Mouse (Mus musculus): ENCODE results near the gene Foxk1.
A peak's percentile ranks its signal among the peaks of the same experiment; 100 is the strongest.

The Foxk1 gene

GRCm38 (mm10) chr5:142400981-142401640 lies at the start of gene Foxk1:
Gene Foxk1 (plus strand): TSS chr5:142401497.
- DNase-seq: peak; percentile 93

GRCm38 (mm10) chr5:142352336-142352892 lies 48.9 kb upstream of the Foxk1 start:
- no peak for DNase-seq

GRCm38 (mm10) chr5:142355144-142355543 lies 46.2 kb upstream of the Foxk1 start:
- no peak for DNase-seq

GRCm38 (mm10) chr5:142361166-142361565 lies 40.1 kb upstream of the Foxk1 start:
- DNase-seq: no peak

DNA sequence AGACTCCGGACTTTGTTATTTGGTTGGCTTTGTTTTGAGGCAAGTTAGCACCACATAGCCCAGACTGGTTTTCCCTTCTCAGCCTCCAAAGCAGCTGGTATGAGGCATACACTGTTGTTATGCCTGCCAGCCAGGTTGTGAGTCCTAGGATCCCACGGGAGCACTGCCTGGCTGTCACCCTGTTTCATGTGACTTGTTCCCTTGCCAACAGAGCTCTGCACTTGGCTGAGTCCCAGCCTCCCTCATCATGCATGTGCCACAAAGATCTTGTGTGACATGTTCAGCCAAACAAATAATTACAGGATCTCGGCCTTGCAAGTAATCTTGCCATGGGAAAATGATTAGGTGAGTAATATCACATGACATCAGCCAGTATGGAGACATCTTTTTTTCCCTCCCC lies 38.4 kb upstream of the Foxk1 start:
- no peak for DNase-seq

DNA sequence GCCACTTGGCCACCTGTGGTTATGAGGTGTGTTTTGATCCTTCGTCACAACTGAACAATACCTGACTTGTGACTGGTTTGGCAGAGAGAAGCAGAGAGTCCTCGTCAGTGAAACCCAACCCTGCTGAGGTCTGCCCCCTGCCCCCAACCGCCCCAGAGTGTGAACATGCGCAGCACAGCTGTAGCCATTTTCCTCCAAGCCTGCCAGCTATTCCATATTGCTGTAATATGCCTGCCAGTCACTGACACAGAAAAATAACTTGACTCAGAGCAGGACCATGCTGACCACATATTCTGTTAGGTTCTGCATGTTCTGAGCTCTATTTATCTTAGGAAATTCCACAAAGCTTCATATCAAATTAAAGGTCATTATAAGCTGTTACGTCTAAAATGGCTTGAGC lies 37.2 kb upstream of the Foxk1 start:
- DNase-seq: no peak

DNA sequence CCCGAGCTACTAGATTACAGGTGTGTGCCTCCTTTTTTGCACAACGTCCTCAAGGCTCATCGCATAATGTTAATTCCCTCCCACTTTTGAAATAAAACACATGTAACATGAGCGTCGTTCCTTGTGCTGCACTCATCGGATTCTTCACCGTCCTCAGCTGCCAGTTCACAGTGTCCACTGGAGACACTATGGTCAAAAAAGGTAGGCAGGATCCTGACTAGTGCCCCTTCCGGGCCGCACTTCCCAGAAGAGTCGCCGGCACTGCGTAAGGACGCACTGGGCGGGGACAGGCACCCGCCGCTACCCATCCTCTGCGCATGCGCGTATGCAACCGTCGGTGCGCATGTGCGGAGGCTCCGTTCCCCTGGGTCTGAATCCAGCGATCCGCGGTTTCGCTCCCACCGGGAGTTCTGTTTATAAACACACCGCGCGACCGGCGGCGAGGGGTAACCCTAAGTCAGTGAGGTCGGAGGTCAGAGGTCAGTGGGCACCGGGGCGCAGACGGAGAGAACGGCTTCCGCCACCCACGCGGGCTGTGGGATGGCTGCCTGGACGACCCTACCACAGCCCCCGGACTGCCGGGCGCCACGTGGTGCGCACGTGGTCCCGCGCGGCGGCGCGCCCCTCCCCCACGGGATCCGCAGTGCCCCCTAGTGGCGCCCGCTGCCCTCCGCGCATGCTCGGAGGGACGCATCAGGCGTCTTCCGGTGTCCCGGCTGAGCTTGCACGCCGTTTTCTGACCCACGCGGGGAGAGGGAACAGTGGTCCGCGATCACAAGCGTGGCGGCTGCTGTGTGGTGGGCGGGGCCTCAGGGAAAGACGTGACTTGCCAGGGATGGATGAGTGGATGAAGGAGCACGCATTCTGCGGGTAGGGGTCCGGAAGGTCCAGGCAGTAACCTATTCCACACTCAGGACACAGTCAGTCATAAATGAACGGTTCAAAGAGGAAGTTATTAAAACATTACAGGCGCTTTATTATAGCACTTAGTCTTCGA lies 33.9 kb upstream of the Foxk1 start:
- DNase-seq: peak; percentile 97

GRCm38 (mm10) chr5:142368122-142368521 lies 33.2 kb upstream of the Foxk1 start:
- no peak for DNase-seq

- no peak for DNase-seq
Measured at GRCm38 (mm10) chr5:142370406-142371171, 30.7 kb upstream of the Foxk1 start.

GRCm38 (mm10) chr5:142371172-142372155 lies 29.8 kb upstream of the Foxk1 start:
- DNase-seq: no peak

GRCm38 (mm10) chr5:142372207-142372606 lies 29.1 kb upstream of the Foxk1 start:
- DNase-seq: no peak

DNA sequence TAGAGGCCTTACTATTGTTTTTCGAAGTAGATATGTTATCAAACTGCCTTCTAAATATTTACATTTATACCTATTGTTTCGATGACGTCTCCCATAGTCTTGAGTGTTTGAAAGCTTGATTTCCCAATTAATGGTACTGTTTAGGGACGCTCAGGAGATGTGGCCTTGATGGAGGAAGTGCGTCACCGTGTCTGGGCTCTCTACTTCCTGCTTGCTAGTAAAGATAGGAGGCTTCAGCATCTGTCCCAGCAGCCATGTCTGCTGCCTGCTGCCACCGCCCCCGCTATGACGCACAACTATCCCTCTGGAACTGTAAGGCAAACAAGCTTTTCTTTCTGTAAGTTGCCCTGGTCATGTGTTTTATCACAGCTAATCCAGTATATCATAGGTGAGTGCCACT lies 27.0 kb upstream of the Foxk1 start:
- DNase-seq: no peak

GRCm38 (mm10) chr5:142375641-142376040 lies 25.7 kb upstream of the Foxk1 start:
- no peak for DNase-seq

DNA sequence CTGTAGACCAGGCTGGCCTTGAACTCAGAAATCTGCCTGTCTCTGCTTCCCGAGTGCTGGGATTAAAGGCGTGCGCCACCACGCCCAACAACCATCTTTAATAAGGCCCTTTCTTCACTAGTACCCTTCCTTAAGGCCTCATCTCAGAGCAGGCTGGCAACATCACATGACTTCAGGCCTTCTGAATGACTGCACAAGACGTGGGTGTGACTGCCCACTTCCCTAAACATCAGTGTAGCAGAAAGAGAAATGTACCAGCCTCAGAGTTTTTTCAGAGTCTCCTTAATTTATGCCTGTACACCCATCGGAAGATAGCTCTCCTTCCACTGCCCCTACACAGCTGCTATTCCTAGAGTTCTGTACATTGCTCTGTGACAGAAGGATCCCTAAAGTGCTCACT lies 25.2 kb upstream of the Foxk1 start:
- DNase-seq: peak; percentile 55

GRCm38 (mm10) chr5:142378068-142378467 lies 23.2 kb upstream of the Foxk1 start:
- no peak for DNase-seq

- peak; percentile 37 for DNase-seq
Measured at GRCm38 (mm10) chr5:142380491-142380890, 20.8 kb upstream of the Foxk1 start.

GRCm38 (mm10) chr5:142384911-142385660 lies 16.2 kb upstream of the Foxk1 start:
- peak; percentile 53 for DNase-seq

DNA sequence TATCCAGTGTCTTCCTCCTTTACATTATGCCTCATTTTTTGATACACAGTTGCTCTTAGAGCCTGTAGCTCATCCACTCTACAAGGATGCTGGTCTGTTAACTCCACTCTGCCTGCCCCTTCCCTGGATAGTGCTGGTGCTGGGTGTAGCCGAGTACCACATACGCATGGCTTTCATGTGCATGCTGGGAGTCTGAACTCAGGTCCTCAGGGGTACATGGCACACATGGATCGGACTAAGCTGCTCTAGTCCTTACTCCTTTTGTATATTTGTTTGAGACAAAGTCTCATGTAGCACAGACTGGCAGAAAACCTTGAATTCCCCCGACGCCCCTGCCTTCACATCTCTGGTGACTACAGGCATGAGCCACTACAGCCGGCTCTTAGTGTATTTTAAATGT lies 15.0 kb upstream of the Foxk1 start:
- no peak for DNase-seq

- DNase-seq: peak; percentile 40
Measured at GRCm38 (mm10) chr5:142386784-142387680, 14.3 kb upstream of the Foxk1 start.

DNA sequence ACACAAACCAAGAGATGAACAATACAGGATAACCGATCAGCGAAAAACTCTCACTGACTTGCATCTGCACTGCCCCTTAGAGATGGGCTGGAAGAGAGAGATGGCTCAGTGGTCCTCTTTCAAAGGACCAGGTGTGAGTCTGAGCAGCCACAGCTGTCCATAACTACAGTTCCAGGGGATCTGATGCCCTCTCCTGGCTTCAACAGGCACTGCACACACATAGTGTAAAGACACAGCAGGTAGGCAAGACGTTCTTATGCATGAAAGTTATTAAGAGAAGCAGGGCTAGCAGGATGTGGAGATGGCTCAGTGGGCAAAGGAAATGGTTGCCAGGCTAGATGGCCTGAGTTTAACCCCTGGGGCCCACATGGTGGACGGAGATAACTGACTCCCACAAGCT lies 13.6 kb upstream of the Foxk1 start:
- DNase-seq: no peak

All from right cerebral cortex, adult 18-20 months (tissue).